Mouse (Mus musculus): ENCODE data around the gene Nicn1.

DNA sequence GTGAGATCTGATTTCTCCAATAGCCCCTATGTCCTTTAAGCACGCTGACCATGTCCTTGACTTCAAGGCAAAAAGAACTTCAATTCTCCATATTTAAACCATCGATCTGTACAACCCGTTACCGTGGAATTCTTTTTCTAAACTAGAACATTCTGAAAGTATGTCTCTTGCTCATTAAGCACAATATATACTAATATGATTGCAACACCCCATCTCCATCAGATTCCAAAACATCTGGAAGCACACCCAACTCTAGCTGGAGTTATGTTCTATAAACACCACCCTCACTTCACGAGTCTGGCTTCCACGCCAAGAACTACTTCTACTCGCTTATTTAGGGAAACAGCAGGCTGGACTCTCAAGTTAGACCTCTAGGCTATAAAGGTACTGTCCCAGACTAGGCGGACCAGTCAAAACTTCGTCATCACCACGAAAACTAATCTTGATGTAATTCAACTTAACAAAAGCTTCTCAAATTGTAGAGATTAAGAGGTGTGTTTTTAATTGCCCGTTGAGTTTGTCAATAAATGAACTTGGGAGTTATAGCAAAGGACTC lies 27.7 kb upstream of the Nicn1 start:
- TF ChIP-seq CTCF (IDR thresholded peaks at IDR 0.05; ENCODE audit: low read depth): no peak
- TF ChIP-seq EP300 (IDR thresholded peaks at IDR 0.05; ENCODE audit: low read depth): no peak
